ENCODE assay signal across 23 mouse cellular contexts in the genomic region with DNA sequence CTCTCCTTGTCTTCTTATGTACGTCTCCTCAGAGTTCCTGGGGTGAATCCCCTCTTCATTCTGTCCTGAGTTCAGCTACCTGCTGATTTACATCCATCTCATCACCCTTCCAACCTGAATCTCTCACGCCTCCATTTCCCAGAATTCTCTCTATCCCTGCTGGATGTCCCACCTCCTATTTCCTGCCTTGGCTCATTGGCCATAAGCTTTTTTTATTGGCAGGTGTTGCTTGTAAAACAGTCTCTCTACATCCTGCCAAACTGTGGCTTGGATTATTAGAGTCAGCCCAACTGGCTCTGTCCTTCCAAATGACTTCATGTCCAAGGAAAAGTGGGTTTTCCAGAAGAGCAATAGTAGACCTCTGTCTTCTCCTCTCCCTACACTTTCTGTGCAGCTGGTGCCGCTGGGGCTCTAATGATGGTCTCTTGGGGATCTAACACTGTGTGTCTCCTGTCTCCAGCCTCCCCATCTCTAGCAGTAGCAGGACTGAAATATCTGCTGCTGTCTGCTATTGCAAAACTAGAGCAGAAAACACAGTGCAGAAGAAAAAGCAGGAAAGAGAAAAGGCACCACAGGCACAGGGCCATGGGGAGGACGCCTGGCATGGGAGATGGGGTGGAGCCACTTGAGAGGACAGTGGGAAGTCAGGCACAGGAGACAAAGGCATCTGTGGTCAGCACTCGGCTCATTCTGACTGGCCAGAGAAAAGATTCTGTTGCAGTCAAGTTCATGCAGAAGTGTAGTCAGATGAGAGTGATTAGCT.
DNase-seq lines count a peak whose midpoint lies in the region; ATAC-seq lines count a peak whose summit lies in the region.
"Had no signal": no experiment of that assay in that cellular context is flagged by ENCODE, and none has a peak within 500 bp of the region (broad histone marks: within the 10 kb centered on the region; RNA-seq: fewer than 3 reads in every experiment).

No protein-coding gene starts in this region.

- no peaks in the 10 kb centered on the region for H3K9me3 ChIP-seq in heart, embryonic 11.5 days (replicated peaks; ENCODE audit: control insufficient read depth, low read length)
- H3K9me3 ChIP-seq: neural tube, embryonic 12.5 days had no signal

- no peak overlapping the region for H3K9ac ChIP-seq in heart, embryonic 11.5 days (ENCODE audit: low read depth, low read length)
- H3K9ac ChIP-seq: forebrain, postnatal 0 days; hindbrain, embryonic 12.5 days; neural tube, embryonic 12.5 days had no signal

- intact Hi-C loops in heart, postnatal 14 days (cut with DNase I): no loop called here

- H3K27me3 ChIP-seq in heart, embryonic 11.5 days (ENCODE audit: control insufficient read depth, insufficient read depth, low read length): no peaks in the 10 kb centered on the region
- H3K27me3 ChIP-seq: hindbrain, embryonic 12.5 days; neural tube, embryonic 12.5 days had no signal

- H3K4me2 ChIP-seq in heart, embryonic 11.5 days: no peak overlapping the region
- H3K4me2 ChIP-seq: hindbrain, embryonic 12.5 days; liver, embryonic 11.5 days; neural tube, embryonic 12.5 days had no signal

- no peaks in the 10 kb centered on the region for H3K4me1 ChIP-seq in heart, embryonic 11.5 days (ENCODE audit: control insufficient read depth, insufficient read depth, low read length)
- H3K4me1 ChIP-seq: hindbrain, embryonic 12.5 days; midbrain, embryonic 10.5 days; neural tube, embryonic 12.5 days had no signal

- DNase-seq in adrenal gland, postnatal 10 days: peak; percentile 47
- no peak for DNase-seq in adrenal gland, adult 18-20 months (ENCODE audit: low spot score in 2 of 2)
- peak; percentile 45 to 51 for DNase-seq in heart, postnatal 14 days
- DNase-seq in ovary, postnatal 36 days (ENCODE audit: low spot score): peak; percentile 33
- no peak for DNase-seq in ovary, postnatal 10 days (ENCODE audit: low spot score)
- peak; percentile 72 for DNase-seq in gastrocnemius, postnatal 25 days
- DNase-seq in yolk sac, embryonic 10.5 days (ENCODE audit: low spot score): no peak
- DNase-seq: cerebellum, adult 18-20 months; cerebellum, postnatal 36 days; forebrain, postnatal 0 days; kidney, adult 18-20 months; kidney, postnatal 10 days; left cerebral cortex, postnatal 4 days; lung, adult 18-20 months; thymus, postnatal 14 days had no signal

- H3K27ac ChIP-seq in heart, embryonic 11.5 days (ENCODE audit: low read depth, low read length): no peak overlapping the region
- H3K27ac ChIP-seq: forebrain, embryonic 10.5 days; hindbrain, embryonic 12.5 days; left cerebral cortex, adult 2 months; midbrain, embryonic 10.5 days; neural tube, embryonic 12.5 days had no signal

- 62% methylated on average over 5 of the region's 5 CpGs for WGBS in heart, embryonic 11.5 days (ENCODE audit: insufficient replicate concordance)

- H3K4me3 ChIP-seq in heart, embryonic 11.5 days (ENCODE audit: low read depth, low read length): no peak overlapping the region
- H3K4me3 ChIP-seq: forebrain, embryonic 10.5 days; hindbrain, embryonic 12.5 days; left cerebral cortex, adult 2 months; midbrain, embryonic 10.5 days; neural tube, embryonic 12.5 days had no signal

- ATAC-seq in heart, embryonic 11.5 days (replicated peaks; ENCODE audit: insufficient number of reproducible peaks, low FRiP score, low TSS enrichment): no peak
- ATAC-seq: CD4-positive, CD25-positive, alpha-beta regulatory T cell, adult 4 months; forebrain, postnatal 0 days had no signal

- no peaks in the 10 kb centered on the region for H3K36me3 ChIP-seq in heart, embryonic 11.5 days (ENCODE audit: control insufficient read depth, insufficient read depth, low read length)
- H3K36me3 ChIP-seq: forebrain, embryonic 10.5 days; hindbrain, embryonic 12.5 days; midbrain, embryonic 10.5 days; neural tube, embryonic 12.5 days had no signal

Comparison
In these comparisons a context has a peak if more than half of its experiments do, and no peak if none do; other contexts are left out.
1. DNase-seq: peak in adrenal gland, postnatal 10 days (single experiment), heart, postnatal 14 days (2 of 2), ovary, postnatal 36 days (single experiment) and gastrocnemius, postnatal 25 days (single experiment); none in adrenal gland, adult 18-20 months (0 of 2), ovary, postnatal 10 days (single experiment) and yolk sac, embryonic 10.5 days (single experiment).